Mouse (Mus musculus) liver, postnatal 0 days (tissue): ENCODE results near the gene Akr1c13.

Source experiments
- CTCF ChIP-seq: sonication (generic); IDR thresholded peaks from 2 replicates; pipeline ENCODE4 v1.5.1; 2016; ENCODE audit warnings: antibody characterized with exemption, low read depth
- EP300 ChIP-seq: IDR thresholded peaks from 2 replicates; pipeline ENCODE4 v1.6.1; 2016; ENCODE audit warnings: antibody characterized with exemption, low read depth, mild to moderate bottlenecking

DNA sequence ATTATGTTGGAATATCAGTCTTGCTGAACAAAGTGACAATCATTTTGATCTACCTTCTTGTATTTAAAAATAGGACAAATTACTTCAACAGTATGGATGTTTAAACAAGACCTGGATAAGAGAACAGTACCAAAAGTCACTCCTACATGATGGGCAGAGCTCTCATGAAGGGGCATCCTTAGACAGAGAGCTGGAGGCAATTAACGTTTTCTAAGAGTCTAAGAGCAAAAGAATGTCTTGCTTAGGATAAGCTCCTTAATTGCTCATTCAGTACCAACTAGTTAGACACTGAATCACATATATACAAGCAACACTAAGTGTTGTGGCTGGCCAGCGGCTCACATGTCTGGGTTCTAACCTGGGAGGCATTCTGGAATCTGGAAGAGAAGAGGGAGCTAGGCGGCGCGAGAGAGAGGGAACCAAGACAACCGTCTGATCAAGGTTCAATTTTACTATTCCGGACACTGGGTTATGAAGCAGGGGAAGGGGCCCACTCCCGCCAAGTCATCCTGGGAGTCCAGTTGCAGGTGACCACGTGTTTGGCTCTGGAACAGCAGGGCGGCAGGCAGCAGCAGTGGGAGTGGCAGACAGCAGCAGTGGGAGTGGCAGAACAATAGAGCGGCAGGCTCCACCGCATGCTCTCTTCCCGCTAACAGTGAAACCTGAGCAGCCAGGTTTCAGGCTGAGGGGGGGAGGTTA, 54.1 kb downstream of the Akr1c13 start:
- TF ChIP-seq CTCF (no peak), EP300 (no peak)
